22 mouse cellular contexts compared by ENCODE assay signal in the genomic region with DNA sequence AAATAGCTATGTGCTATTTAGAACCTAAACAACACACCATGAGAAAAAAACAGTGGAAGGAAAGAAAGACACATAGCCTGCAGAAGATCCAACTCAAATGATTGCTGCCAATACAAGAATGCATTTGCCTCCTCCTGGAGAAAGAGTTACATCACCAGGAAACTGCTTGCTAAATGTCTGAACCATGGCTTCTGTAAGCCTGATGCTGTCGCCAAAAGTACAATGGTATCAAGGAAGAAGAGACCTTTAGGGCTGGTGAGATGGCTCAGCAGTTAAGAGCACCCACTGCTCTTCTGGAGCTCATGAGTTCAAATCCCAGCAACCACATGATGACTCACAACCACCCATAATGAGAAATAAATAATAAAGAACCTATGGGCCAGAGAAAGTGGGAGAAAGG. TPM values are rescaled to one million over a fixed set of nuclear protein-coding genes. Genes with fewer than 3 reads are reported as not detected.
DNase-seq lines count a peak whose midpoint lies in the region; ATAC-seq lines count a peak whose summit lies in the region.
"Had no signal": no experiment of that assay in that cellular context is flagged by ENCODE, and none has a peak within 500 bp of the region (broad histone marks: within the 10 kb centered on the region; RNA-seq: fewer than 3 reads in every experiment).

No protein-coding gene starts in this region.

- peak; percentile 18 for DNase-seq in heart, adult 11 months
- DNase-seq in heart, postnatal 14 days, result no peak
- peak; percentile 15 for DNase-seq in 3T3-L1 (ENCODE audit: low read depth, low spot score)
- peak; percentile 48 for DNase-seq in adipocyte (ENCODE audit: low spot score)
- DNase-seq in cerebellum, postnatal 4 days (ENCODE audit: low spot score in 2 of 2), result no peak
- no peak for DNase-seq in left cerebral cortex, adult 11 months (ENCODE audit: low spot score)
- no peak for DNase-seq in liver
- DNase-seq: adrenal gland, adult 2 months; adrenal gland, postnatal 10 days; adrenal gland, postnatal 36 days; B cell, adult 2 months; cerebellum, adult 11-12 months; cerebellum, adult 2 months; cerebellum, adult 9-10 months; cerebellum, postnatal 10 days; cerebellum, postnatal 25 days had no signal

- intact Hi-C loops in heart, postnatal 14 days (cut with DNase I), result no loop called here

- ATAC-seq in granulocyte monocyte progenitor cell, adult 5-6 weeks (replicated peaks; ENCODE audit: poor library complexity, severe bottlenecking), result peak; percentile 50; the same call in 1 of the 2 replicates
- ATAC-seq: activated CD4-positive, CD25-positive, alpha-beta regulatory T cell, adult 4 months; CD4-positive, CD25-positive, alpha-beta regulatory T cell, adult 4 months; forebrain, embryonic 14.5 days; forebrain, embryonic 16.5 days; Patski had no signal

RNA-seq across cellular contexts. Expression of a gene that starts 25.5 kb away (rescaled TPM):
- total RNA-seq in heart, postnatal 14 days (2021), result 10 to 100 TPM; 46.6 TPM
- total RNA-seq in granulocyte monocyte progenitor cell, adult 5-6 weeks (2014; fragmentation: Nextera tagmentation), result 127 and 160 TPM in 2 replicates
- total RNA-seq in granulocyte monocyte progenitor cell, adult 5-6 weeks (2017), result 35.5 and 68.1 TPM in 2 replicates

RNA-seq across cellular contexts. Expression of a gene that starts 35.4 kb away (rescaled TPM):
- 10 to 100 TPM; 15.3 to 15.4 TPM for total RNA-seq in heart, postnatal 14 days (2021)
- 41.6 and 45.0 TPM in 2 replicates for total RNA-seq in granulocyte monocyte progenitor cell, adult 5-6 weeks (2014; fragmentation: Nextera tagmentation)
- 77.9 and 80.0 TPM in 2 replicates for total RNA-seq in granulocyte monocyte progenitor cell, adult 5-6 weeks (2017)

Comparison
In these comparisons a context has a peak if more than half of its experiments do, and no peak if none do; other contexts are left out.
1. DNase-seq: peak in heart, adult 11 months (single experiment), 3T3-L1 (single experiment) and adipocyte (single experiment); none in heart, postnatal 14 days (0 of 2), cerebellum, postnatal 4 days (0 of 2), left cerebral cortex, adult 11 months (single experiment) and liver (single experiment).